8 mouse cellular contexts compared by ENCODE assay signal in genomic region chr12:99162188-99162587, GRCm38 (mm10).
DNase-seq lines count a peak whose midpoint lies in the region; ATAC-seq and TF ChIP-seq lines count a peak whose summit lies in the region.

No protein-coding gene starts in this region.

- H3K4me1 ChIP-seq in kidney, embryonic 16.5 days (ENCODE audit: insufficient read depth, low read length): no peaks in the 10 kb centered on the region
- peaks cover 11% of the 10 kb centered on the region; the same call in 1 of the 2 replicates for H3K4me1 ChIP-seq in hindbrain, embryonic 14.5 days (replicated peaks; ENCODE audit: control insufficient read depth, insufficient read depth, low read length)
- peaks cover 24% of the 10 kb centered on the region for H3K4me1 ChIP-seq in neural tube, embryonic 13.5 days (replicated peaks)

- H3K9ac ChIP-seq in kidney, embryonic 16.5 days (replicated peaks; ENCODE audit: low read length): no peak overlapping the region
- no peak overlapping the region for H3K9ac ChIP-seq in hindbrain, embryonic 14.5 days
- no peak overlapping the region for H3K9ac ChIP-seq in neural tube, embryonic 13.5 days

- H3K36me3 ChIP-seq in kidney, embryonic 16.5 days (ENCODE audit: insufficient read depth, low read length): no peaks in the 10 kb centered on the region
- H3K36me3 ChIP-seq in hindbrain, embryonic 14.5 days (replicated peaks; ENCODE audit: control insufficient read depth, insufficient read depth): no peaks in the 10 kb centered on the region
- H3K36me3 ChIP-seq in neural tube, embryonic 13.5 days: no peaks in the 10 kb centered on the region

- no peak for ATAC-seq in kidney, embryonic 16.5 days (ENCODE audit: low FRiP score, low TSS enrichment)
- ATAC-seq in hindbrain, embryonic 14.5 days (ENCODE audit: low FRiP score): peak; percentile 73; the same call in 1 of the 2 replicates
- ATAC-seq in neural tube, embryonic 13.5 days (ENCODE audit: low read depth): peak; percentile 48
- ATAC-seq in erythroblast, adult 5-6 weeks (replicated peaks; ENCODE audit: low FRiP score, poor library complexity, severe bottlenecking): no peak

- H3K27me3 ChIP-seq in kidney, embryonic 16.5 days (ENCODE audit: insufficient read depth, low read length): no peaks in the 10 kb centered on the region
- H3K27me3 ChIP-seq in hindbrain, embryonic 14.5 days (ENCODE audit: control insufficient read depth, insufficient read depth, low read length): no peaks in the 10 kb centered on the region
- no peaks in the 10 kb centered on the region for H3K27me3 ChIP-seq in neural tube, embryonic 13.5 days

- H3K4me3 ChIP-seq in kidney, embryonic 16.5 days (ENCODE audit: low read length): no peak overlapping the region
- no peak overlapping the region for H3K4me3 ChIP-seq in hindbrain, embryonic 14.5 days (replicated peaks; ENCODE audit: low read length)
- H3K4me3 ChIP-seq in neural tube, embryonic 13.5 days: no peak overlapping the region

- no peak overlapping the region for H3K27ac ChIP-seq in kidney, embryonic 16.5 days (ENCODE audit: low read length)
- H3K27ac ChIP-seq in hindbrain, embryonic 14.5 days: peak overlapping the region; percentile 60
- peak overlapping the region; percentile 57; the same call in 1 of the 2 replicates for H3K27ac ChIP-seq in neural tube, embryonic 13.5 days (replicated peaks)

- peak; percentile 26 for DNase-seq in kidney, postnatal 14 days
- DNase-seq in brain, embryonic 14.5 days (ENCODE audit: low read depth): peak; percentile 81
- DNase-seq in hindbrain, embryonic 14.5 days (ENCODE audit: low spot score): peak; percentile 56
- no peak for DNase-seq in T-cell, adult 2 months (ENCODE audit: low spot score)
- no peak for DNase-seq in urinary bladder, adult 2 months (ENCODE audit: low spot score)

- 81% methylated on average over 10 of the region's 10 CpGs for WGBS in kidney, embryonic 16.5 days
- 59% methylated on average over 10 of the region's 10 CpGs for WGBS in hindbrain, embryonic 14.5 days
- 66% methylated on average over 10 of the region's 10 CpGs for WGBS in neural tube, embryonic 13.5 days

- no peak overlapping the region for H3K4me2 ChIP-seq in kidney, embryonic 16.5 days (replicated peaks; ENCODE audit: low read depth, low read length)
- 0 out of 2 replicates have a peak overlapping the region, but pooled peaks have one; percentile 8 for H3K4me2 ChIP-seq in hindbrain, embryonic 14.5 days (replicated peaks)
- H3K4me2 ChIP-seq in neural tube, embryonic 13.5 days: no peak overlapping the region

- TF ChIP-seq CTCF in brain, embryonic 14.5 days (IDR thresholded peaks at IDR 0.05; ENCODE audit: borderline replicate concordance, extremely low read depth, insufficient read depth, insufficient read length): no peak

- no peak for TF ChIP-seq POLR2A in brain, embryonic 14.5 days (IDR thresholded peaks at IDR 0.05; ENCODE audit: borderline replicate concordance, extremely low read depth, insufficient read depth, insufficient read length, poor library complexity, severe bottlenecking)

- H3K9me3 ChIP-seq in kidney, embryonic 16.5 days (ENCODE audit: low read length): peaks cover 8% of the 10 kb centered on the region; the same call in 1 of the 2 replicates
- no peaks in the 10 kb centered on the region for H3K9me3 ChIP-seq in hindbrain, embryonic 14.5 days (ENCODE audit: control insufficient read depth, low read length)
- H3K9me3 ChIP-seq in neural tube, embryonic 13.5 days: no peaks in the 10 kb centered on the region

Comparison
In these comparisons a context has a peak if more than half of its experiments do, and no peak if none do; other contexts are left out.
1. DNase-seq: peak in kidney, postnatal 14 days (single experiment), brain, embryonic 14.5 days (single experiment) and hindbrain, embryonic 14.5 days (single experiment); none in T-cell, adult 2 months (single experiment) and urinary bladder, adult 2 months (single experiment).
2. ATAC-seq: peak in hindbrain, embryonic 14.5 days (single experiment) and neural tube, embryonic 13.5 days (single experiment); none in kidney, embryonic 16.5 days (single experiment) and erythroblast, adult 5-6 weeks (single experiment).